Mouse (Mus musculus): Measurements from ENCODE around the gene Large2. TPM values are rescaled to one million over a fixed set of nuclear protein-coding genes. Genes with fewer than 3 reads are reported as not detected.

Gene Large2
- polyA plus RNA-seq, 1 experiment = 0.31 TPM

- H3K4me1 ChIP-seq (ENCODE audit: control insufficient read depth, insufficient read depth, low read length) = peaks cover 6% of the 10 kb centered on the region
- H3K4me3 ChIP-seq (ENCODE audit: insufficient read depth, low read length) = no peak overlapping the region
- H3K27ac ChIP-seq (ENCODE audit: insufficient read depth, low read length) = no peak overlapping the region
- TF ChIP-seq CTCF (IDR thresholded peaks at IDR 0.05; ENCODE audit: extremely low read depth, insufficient read depth, low read length) (no peak), POLR2A (IDR thresholded peaks at IDR 0.05; ENCODE audit: extremely low read depth, insufficient read depth, low read length) (no peak)
These were observed 24.9 kb downstream of the Large2 start for GRCm38 (mm10) chr2:92349589-92350425.

GRCm38 (mm10) chr2:92347191-92347590 lies 27.5 kb downstream of the Large2 start:
- Histone ChIP-seq H3K4me1 (ENCODE audit: control insufficient read depth, insufficient read depth, low read length) (peaks cover 6% of the 10 kb centered on the region), H3K4me3 (ENCODE audit: insufficient read depth, low read length) (no peak overlapping the region), H3K27ac (ENCODE audit: insufficient read depth, low read length) (no peak overlapping the region)
- no peak for TF ChIP-seq CTCF (IDR thresholded peaks at IDR 0.05; ENCODE audit: extremely low read depth, insufficient read depth, low read length)

- no peak for TF ChIP-seq POLR2A (IDR thresholded peaks at IDR 0.05; ENCODE audit: extremely low read depth, insufficient read depth, low read length)
- TF ChIP-seq CTCF (IDR thresholded peaks at IDR 0.05; ENCODE audit: extremely low read depth, insufficient read depth, low read length) = no peak
- H3K27ac ChIP-seq (ENCODE audit: insufficient read depth, low read length) = no peak overlapping the region
- H3K4me1 ChIP-seq (ENCODE audit: control insufficient read depth, insufficient read depth, low read length) = no peaks in the 10 kb centered on the region
- H3K4me3 ChIP-seq (ENCODE audit: insufficient read depth, low read length) = no peak overlapping the region
These were observed 32.3 kb downstream of the Large2 start for GRCm38 (mm10) chr2:92342418-92342817.

- no peaks in the 10 kb centered on the region for H3K4me1 ChIP-seq (ENCODE audit: control insufficient read depth, insufficient read depth, low read length)
- TF ChIP-seq POLR2A (IDR thresholded peaks at IDR 0.05; ENCODE audit: extremely low read depth, insufficient read depth, low read length) (no peak), CTCF (IDR thresholded peaks at IDR 0.05; ENCODE audit: extremely low read depth, insufficient read depth, low read length) (no peak)
These were observed 42.8 kb downstream of the Large2 start for GRCm38 (mm10) chr2:92331871-92332270.

GRCm38 (mm10) chr2:92331410-92331809 lies 43.3 kb downstream of the Large2 start:
- TF ChIP-seq CTCF (IDR thresholded peaks at IDR 0.05; ENCODE audit: extremely low read depth, insufficient read depth, low read length) = no peak
- TF ChIP-seq POLR2A (IDR thresholded peaks at IDR 0.05; ENCODE audit: extremely low read depth, insufficient read depth, low read length) = no peak
- Histone ChIP-seq H3K4me3 (ENCODE audit: insufficient read depth, low read length) (no peak overlapping the region), H3K27ac (ENCODE audit: insufficient read depth, low read length) (no peak overlapping the region), H3K4me1 (ENCODE audit: control insufficient read depth, insufficient read depth, low read length) (no peaks in the 10 kb centered on the region)

More at GRCm38 (mm10) chr2:92331871-92332270, 42.8 kb downstream of the Large2 start:
- Histone ChIP-seq H3K4me3 (ENCODE audit: insufficient read depth, low read length) (no peak overlapping the region), H3K27ac (ENCODE audit: insufficient read depth, low read length) (no peak overlapping the region)

- H3K4me1 ChIP-seq (ENCODE audit: control insufficient read depth, insufficient read depth, low read length) = no peaks in the 10 kb centered on the region
- TF ChIP-seq CTCF (IDR thresholded peaks at IDR 0.05; ENCODE audit: extremely low read depth, insufficient read depth, low read length) (peak; percentile 59), POLR2A (IDR thresholded peaks at IDR 0.05; ENCODE audit: extremely low read depth, insufficient read depth, low read length) (no peak)
- no peak overlapping the region for H3K27ac ChIP-seq (ENCODE audit: insufficient read depth, low read length)
- H3K4me3 ChIP-seq (ENCODE audit: insufficient read depth, low read length) = no peak overlapping the region
These were observed 43.8 kb downstream of the Large2 start for GRCm38 (mm10) chr2:92330840-92331239.

- H3K27ac ChIP-seq (ENCODE audit: insufficient read depth, low read length) = no peak overlapping the region
- no peak for TF ChIP-seq POLR2A (IDR thresholded peaks at IDR 0.05; ENCODE audit: extremely low read depth, insufficient read depth, low read length)
- no peak for TF ChIP-seq CTCF (IDR thresholded peaks at IDR 0.05; ENCODE audit: extremely low read depth, insufficient read depth, low read length)
- no peaks in the 10 kb centered on the region for H3K4me1 ChIP-seq (ENCODE audit: control insufficient read depth, insufficient read depth, low read length)
- H3K4me3 ChIP-seq (ENCODE audit: insufficient read depth, low read length) = no peak overlapping the region
These were observed 46.5 kb downstream of the Large2 start for GRCm38 (mm10) chr2:92328206-92328605.

- TF ChIP-seq CTCF (IDR thresholded peaks at IDR 0.05; ENCODE audit: extremely low read depth, insufficient read depth, low read length) = no peak
- no peak for TF ChIP-seq POLR2A (IDR thresholded peaks at IDR 0.05; ENCODE audit: extremely low read depth, insufficient read depth, low read length)
- Histone ChIP-seq H3K27ac (ENCODE audit: insufficient read depth, low read length) (no peak overlapping the region), H3K4me3 (ENCODE audit: insufficient read depth, low read length) (no peak overlapping the region), H3K4me1 (ENCODE audit: control insufficient read depth, insufficient read depth, low read length) (no peaks in the 10 kb centered on the region)
These were observed 47.1 kb downstream of the Large2 start for GRCm38 (mm10) chr2:92327601-92328000.

- no peak overlapping the region for H3K4me3 ChIP-seq (ENCODE audit: insufficient read depth, low read length)
- TF ChIP-seq POLR2A (IDR thresholded peaks at IDR 0.05; ENCODE audit: extremely low read depth, insufficient read depth, low read length) (no peak), CTCF (IDR thresholded peaks at IDR 0.05; ENCODE audit: extremely low read depth, insufficient read depth, low read length) (no peak)
- H3K4me1 ChIP-seq (ENCODE audit: control insufficient read depth, insufficient read depth, low read length) = no peaks in the 10 kb centered on the region
- no peak overlapping the region for H3K27ac ChIP-seq (ENCODE audit: insufficient read depth, low read length)
These were observed 48.4 kb downstream of the Large2 start for GRCm38 (mm10) chr2:92326221-92326620.

- Histone ChIP-seq H3K4me3 (ENCODE audit: insufficient read depth, low read length) (no peak overlapping the region), H3K27ac (ENCODE audit: insufficient read depth, low read length) (no peak overlapping the region), H3K4me1 (ENCODE audit: control insufficient read depth, insufficient read depth, low read length) (no peaks in the 10 kb centered on the region)
- TF ChIP-seq CTCF (IDR thresholded peaks at IDR 0.05; ENCODE audit: extremely low read depth, insufficient read depth, low read length) = no peak
- TF ChIP-seq POLR2A (IDR thresholded peaks at IDR 0.05; ENCODE audit: extremely low read depth, insufficient read depth, low read length) = no peak
These were observed 49.0 kb downstream of the Large2 start for GRCm38 (mm10) chr2:92325676-92326075.
